Mouse (Mus musculus): ENCODE data around the gene Mthfd1l.

GRCm38 (mm10) chr10:4154035-4154434, 181.1 kb downstream of the Mthfd1l start:
- TF ChIP-seq CTCF (IDR thresholded peaks at IDR 0.05) (no peak), EP300 (IDR thresholded peaks at IDR 0.05; ENCODE audit: insufficient read depth, low read depth, low read length) (no peak), POLR2A (IDR thresholded peaks at IDR 0.05; ENCODE audit: insufficient read depth, low read depth, low read length) (no peak)

Measured in heart, adult 2 months (tissue).